Mouse (Mus musculus) forelimb bud, embryonic 11.5 days (tissue): Measurements from ENCODE around the gene Colec11.
A peak's percentile ranks its signal among the peaks of the same experiment; 100 is the strongest.

Experiments
- DNase-seq: peaks from one replicate; pipeline ENCODE4 v3.0.0-alpha.2; 2012; ENCODE audit warnings: low read depth, low spot score

Gene Colec11

DNA sequence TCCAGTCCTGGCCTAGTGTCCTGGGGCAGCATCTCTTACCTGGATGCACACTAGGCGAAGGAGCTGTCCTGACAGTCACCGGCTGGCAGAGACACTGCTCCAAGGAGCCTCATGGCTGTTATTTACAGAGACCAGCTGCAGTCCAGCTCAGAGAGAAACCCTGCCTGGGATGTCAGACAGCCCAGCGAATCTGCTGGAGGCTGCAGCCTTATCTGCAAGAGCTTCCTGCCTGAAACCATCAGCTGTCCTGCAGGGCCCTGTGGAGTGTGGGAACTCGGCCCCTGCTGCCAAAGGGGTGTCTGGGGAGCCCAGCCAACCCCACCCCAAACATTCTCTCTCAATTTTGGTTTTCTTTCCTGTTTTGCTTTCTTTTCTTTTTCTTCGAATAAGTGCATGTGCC is at the start of gene Colec11:
TSS of gene Colec11 (minus strand) at position 183 of the 400 bp plus-strand sequence.
- no peak for DNase-seq

DNA sequence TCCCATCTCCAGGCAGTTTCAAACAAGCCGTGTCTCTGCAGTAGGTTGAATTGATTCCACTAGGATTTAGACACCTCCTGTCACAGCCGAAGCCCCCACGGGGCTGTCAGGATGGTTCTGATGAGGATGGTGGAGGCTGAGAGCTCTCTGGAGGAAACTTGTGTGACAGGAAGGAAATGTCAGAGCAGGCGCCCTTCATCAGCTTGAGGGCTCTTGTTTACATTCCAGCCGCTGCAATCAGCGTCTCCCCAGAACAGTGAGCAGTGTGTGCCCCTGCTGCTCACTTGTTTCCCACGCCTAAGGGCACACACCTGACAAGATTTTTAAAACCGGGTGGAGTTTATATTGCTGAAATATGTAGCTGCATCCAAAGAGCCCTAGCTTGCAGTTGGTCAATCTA is 44.1 kb upstream of the Colec11 start:
- DNase-seq, result no peak

DNA sequence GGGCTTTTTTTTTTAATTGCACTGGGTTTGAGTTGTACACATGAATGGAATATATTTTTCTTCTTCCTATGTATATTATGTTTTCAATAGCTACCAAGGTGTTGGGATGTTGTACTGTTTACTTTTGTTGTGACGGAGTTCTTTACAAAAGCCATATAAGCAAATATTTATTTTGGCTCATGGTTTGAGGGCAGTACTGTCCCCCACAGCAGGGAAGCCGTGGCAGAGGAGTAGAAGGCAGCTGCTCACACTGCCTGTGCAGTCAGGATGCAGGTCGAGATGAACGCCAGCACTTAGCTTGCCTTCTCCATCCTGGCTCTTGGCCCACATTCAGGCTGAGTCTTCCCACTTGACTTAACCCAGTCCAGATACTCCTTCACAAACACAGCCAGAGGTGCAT is 43.6 kb upstream of the Colec11 start:
- DNase-seq, result no peak

DNA sequence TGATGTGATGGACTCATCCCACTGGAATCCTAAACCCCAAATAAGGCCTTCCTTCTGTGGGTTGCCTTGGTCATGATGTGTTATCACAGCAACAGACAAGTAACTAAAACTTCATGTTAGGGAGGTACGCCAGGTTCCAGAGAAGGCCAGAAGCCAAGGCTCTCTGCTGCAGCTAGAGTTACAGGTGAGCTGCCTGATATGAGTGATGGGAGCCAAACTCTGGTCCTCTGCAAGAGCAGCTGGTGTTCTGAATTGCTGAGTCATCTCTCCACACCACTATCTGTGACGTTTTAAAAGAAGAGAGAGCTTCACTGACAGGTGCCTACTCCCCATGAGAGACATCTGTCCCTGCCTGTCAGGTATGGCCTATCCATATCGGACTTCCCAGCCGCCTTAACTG is 39.5 kb upstream of the Colec11 start:
- no peak for DNase-seq

DNA sequence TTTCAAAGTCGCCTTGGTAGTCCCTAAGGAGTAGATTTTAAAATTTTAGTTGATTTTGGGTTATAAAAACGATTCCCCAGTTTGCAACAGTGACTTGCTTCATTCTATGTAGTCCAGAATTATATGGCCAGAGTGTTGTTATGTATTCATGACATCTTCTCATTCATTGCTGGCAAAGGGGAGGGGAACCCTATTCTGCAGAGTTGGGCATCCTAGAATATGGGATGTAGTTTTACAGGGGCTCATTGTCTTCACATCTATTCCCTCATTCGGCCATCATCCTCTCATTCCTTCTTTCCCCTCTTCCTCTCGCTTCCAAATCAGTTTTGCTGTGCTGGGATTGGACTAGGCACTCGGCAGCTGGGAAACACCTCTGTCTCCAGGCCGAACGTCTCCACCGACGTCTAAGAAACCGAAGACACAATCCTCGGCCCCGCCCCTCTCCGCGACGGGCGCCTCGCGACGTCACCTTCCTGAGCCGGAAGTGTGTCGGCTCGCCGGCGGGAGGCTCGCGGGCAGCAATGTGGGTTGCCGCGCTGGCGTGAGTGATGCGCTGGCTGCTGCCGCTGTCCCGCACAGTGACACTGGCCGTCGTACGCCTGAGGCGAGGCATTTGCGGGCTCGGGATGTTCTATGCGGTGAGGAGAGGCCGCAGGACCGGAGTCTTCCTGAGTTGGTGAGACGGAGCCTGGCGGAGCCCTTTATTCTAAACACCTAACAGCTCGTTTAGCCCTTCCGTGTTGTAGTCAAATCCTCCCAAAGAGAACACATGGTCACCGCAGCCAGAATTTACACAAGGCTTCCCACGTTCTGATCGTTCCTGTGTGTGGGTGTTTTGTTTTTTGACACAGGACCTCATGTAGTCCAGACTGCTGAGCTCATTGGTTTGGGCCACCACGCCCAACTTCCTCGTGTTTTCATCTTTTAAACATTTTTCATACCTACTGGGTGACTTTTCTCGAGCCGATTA is 26.2 kb upstream of the Colec11 start, which contains the start of gene Rnaseh1:
TSS of gene Rnaseh1 (plus strand) at position 462 of the 970 bp plus-strand sequence.
- peak; percentile 82 for DNase-seq

DNA sequence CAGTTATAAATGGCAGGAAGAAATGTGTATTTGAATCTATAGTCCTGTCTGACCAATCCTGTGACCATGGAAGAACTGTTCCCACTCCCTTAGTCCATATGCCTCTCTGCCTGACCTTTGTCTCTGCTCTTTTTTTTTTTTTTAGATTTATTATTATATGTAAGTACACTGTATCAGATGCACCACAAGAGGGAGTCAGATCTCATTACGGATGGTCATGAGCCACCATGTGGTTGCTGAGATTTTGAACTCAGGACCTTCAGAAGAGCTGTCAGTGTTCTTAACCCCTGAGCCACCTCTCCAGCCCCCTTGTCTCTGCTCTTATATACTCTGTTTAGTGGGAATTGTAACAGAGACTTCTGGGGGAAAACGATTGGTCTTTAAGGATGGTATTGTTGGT is 15.6 kb upstream of the Colec11 start:
- DNase-seq, result no peak

DNA sequence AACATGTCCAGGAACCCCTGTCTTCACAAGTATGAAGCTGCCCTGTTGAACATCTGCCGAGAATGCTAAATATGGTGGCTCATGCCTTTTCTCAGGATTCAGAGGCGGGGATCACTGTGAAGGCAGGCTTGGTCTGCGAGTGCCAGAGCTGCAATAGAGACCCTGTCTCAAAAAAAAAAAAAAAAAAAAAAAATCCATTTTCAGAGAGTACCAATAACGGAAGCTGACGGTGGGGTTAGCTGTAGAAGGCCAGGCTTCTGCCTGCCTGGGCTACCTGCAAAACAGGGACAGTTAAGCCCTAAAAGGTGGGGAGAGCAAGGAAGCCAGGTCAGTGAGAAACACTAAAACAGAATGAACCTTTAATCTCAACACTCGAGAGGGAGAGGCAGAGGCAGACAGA is 13.4 kb upstream of the Colec11 start:
- DNase-seq, result no peak

DNA sequence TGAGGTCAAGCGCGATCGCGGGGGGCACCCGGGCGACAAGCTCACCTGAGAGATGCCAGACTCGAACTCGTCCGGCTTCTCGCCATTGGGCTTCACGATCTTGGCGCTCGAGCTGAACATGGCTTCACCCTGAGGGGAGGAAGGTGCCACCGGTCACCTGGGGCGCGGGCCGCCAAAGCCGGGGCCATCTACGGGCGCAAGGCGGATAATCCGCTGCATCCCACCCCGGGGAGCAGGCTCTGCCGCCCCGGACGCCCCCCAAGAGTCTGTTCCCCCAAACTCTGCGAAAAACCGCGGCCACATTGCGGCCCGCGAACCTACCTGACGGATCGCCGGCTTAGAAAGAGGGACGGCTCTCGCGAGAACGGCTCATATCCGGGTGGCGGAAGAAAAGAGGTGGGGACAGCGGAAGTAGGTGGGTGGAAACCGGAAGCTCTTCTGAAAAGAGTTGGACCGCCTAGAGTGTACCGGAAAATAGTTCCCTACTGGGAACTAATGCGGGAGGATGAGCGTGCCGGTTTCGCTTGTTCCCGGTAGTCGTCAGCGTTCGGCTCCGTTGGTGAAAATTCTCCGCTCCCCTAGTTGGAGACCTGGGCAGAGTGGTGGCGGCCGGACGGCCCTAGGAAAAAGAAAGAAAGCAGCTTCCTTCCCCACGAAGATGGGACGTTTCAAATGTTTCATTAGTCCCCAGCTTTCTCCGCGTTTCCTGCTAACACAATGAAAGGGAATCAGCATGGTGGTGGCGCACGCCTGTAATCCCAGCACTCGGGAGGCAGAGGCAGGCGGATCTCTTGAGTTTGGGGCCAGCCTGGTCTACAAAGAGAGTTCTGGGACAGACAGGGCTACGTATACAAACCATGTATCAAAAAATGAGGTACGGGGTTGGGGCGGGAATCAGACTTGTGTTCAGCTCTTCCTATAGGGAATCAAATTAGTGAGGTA is 12.6 kb upstream of the Colec11 start, which contains the start of gene Rps7:
TSS of gene Rps7 (minus strand) at position 419 of the 942 bp plus-strand sequence.
- DNase-seq, result peak; percentile 96

DNA sequence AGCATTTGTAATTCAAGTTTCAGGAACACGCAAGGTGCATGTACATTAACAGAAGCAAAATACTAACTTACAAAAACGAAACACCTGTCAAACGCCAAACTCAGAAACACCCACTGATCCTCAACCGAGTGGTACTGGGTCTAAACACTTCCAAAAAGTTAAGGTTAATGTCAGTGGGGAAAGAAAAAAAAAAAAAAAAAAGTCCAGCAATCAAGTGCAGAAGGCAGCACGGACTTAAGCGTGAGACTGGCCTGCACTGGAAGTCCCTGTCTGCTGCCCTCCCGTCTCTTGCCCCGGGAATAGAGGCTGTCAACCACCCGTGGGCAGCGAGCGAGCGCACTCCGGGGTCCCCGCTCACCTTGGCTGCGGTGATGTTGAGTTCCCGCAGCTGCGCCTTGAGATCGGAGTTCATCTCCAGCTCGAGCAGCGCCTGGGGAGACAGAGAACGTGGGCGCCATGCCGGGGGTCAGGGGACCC is 11.9 kb upstream of the Colec11 start:
- DNase-seq, result no peak

DNA sequence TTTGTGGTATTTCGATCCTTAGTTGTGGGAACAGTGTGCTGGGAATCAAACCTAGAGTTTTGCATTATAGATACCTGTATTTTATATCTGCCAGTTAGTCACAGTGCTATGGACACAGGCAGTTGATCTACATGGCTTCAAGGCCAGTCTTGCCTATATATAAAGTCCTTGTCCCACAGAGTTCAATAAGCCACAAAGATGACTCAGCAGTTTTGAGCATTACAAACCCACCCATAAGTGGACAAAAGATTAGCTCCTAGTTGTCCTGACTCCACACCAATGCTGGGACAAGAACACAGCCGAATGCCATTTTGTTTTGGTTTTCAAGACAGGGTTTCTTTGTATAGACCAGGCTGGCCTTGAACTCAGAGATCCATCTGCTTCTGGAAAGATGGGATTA is 5.3 kb upstream of the Colec11 start:
- no peak for DNase-seq

DNA sequence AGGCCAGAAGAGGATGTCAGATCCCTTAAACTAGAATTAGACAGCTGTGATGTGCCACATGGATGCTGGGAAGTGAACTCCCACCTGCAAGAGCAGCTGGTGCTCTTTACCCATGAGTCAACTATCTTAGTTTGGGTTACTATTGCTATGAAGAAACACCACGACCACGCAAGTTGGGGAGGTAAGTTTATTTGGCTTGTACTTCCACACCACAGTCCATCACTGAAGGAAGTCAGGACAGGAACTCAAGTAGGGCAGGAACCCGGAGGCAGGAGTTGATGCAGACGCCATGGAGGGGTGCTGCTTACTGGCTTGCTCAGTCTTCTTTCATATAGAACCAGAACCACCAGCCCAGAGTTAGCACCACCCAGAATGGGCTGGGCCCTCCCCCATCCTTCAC is 3.9 kb upstream of the Colec11 start:
- no peak for DNase-seq

DNA sequence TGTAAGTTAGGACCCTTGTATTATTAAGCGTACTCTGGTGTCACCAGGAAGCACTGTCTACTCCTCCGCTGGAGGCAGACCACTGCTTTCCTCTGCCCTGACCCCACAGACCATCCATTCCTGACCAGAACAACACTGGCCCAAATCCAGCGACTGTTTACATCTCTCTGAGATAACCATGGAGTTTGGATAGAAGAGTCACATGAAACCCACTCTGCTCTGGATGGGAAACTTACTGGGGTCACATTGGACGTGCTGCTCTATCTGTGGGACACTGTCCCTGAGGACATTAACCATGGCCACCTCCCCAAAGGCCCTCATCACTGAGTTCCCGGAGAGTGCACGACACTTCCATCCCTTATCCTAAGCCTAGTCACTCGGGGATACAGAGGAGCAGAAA is 2.2 kb upstream of the Colec11 start:
- DNase-seq, result no peak

DNA sequence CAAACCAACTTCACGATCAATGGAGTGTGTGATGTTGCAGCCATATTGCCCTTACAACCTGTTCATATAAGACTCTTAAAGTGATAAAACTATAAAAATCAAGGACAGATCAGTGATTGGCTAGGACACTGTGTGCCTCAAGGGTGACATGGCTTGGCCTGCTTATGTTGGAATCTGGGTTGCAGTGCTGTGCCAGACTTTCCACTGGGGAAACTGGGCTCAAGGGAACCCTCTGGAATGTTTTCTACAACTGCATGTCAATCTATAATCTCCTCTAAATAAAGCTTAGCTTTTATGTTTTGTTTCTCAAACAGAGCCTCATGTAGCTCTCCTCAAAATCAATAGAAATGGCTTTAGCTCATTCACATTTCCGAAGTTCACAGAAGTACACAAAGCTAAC is 1.1 kb upstream of the Colec11 start:
- no peak for DNase-seq

DNA sequence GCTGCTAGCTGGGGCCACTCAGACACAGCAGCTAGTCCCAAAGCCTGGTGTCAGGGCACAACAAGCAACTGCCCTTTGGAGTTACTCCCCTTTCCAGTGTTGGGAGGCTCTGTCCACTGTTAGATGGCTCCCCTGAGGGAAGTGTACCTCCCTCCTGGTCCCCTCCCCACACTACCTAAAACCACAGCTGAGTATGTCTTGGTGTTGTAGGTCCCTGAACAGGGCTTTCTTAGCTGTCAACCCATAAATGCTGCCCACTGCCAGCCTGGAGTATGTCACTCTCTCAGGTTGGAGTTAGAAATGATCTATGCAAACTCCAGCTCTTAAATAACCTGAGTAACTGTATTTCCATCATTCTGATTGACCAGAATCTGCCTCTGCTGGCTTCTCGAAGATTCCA is 536 bp downstream of the Colec11 start:
- no peak for DNase-seq

DNA sequence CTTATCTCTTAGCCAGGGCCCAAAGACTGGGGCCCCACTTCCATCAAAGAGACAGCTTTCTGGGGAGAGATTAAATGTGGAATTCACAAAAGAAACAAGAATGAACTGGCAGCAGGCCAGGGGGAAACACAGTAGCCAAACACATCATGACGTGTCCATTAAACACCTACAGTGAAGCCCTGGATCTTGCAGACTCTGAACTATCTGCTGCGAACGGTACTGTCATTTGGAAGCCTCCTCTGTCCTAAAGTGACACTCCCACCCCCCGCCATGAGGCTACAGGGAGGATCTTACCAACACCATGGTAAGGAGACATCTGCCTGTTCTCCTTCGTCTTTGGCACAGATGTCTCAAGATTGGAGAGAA is 1.0 kb downstream of the Colec11 start:
- no peak for DNase-seq

DNA sequence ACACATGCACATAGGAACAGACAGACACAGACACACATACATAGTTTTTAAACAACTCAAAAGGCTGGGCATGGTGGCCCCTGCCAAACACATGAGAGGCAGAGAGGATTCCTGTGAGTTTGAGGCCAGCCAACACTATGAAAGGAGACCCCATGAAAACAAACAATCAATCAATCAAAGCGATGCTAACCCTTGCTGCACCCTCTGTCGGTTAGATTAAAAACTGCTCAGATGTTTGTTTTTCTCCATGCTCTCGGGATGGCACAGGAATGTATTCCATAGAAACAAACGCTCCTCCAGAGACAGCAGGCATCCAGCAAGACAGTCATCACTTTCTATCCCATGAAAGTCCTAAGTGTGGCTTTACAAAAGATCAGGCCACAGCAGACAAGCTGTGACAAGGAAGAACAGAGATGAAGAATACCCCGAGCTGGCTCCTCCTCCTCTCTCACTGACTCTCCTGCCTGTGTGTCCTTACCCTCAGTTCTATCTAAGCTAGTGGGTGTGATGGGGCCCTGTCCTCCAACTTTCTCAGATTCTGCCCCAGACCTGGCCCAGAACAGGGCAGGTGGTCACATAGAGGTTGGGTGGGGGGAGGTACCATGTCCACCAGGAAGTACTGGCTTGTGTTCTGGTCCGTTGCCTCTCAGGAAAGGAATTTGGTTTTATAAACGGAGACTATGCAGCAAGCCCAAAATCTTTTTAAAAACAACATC is 1.6 kb downstream of the Colec11 start:
- DNase-seq, result no peak

DNA sequence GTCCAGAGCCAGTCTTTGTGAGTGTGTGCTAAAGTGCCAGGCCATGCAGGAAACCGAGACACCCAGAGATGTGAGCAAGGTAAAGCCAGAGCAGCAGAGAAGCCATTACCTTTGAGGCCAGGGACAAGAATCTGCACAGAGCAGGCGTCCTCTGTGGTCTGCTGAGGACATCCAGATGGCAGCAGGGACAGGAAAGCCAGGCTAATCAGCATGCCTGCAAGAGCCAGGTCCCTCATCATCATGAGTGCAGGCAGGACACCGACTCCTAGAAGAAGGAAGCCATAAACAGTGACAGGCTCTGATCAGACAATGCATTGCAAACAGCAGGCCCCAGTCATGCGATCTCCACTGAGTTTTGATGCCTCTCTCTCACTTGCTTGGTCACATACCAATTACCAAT is 5.9 kb downstream of the Colec11 start:
- DNase-seq, result no peak

DNA sequence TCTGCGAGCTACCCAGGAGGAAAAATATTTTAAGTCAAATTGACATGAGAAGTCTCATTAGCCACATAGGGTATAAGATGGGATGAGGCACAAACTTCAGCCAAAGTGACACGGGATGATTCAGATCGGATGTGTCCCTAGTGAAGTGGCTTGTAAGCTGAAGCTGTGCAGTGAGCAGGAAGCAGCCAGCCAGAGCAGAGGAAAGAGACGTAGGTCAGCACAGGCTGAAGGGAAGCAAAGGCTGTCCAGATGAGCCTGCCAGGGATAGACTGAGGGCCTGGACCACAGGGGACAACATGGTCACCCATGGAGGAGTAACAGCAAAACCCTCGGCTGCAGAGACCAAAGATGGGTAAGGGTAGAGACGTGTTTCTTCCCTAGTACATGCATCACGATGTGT is 8.8 kb downstream of the Colec11 start:
- DNase-seq, result no peak

DNA sequence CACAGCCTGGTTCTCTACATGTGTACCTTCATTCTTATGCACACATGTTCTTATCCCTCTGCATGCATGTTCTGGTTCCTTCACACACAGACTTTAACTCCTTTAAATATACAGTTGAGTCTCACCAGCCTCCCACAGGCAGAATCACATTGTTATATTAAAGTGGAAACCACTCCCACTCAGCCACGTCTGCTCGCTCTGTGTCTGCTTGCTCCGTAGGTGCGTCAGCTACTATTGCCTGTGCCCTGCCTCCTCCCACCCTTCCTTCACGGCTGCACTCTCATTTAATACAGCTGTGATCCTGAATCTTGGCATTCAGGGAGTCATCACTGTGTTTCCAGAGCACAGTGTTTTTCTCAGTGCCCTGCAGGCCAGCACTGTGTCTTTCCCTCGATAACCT is 10.8 kb downstream of the Colec11 start:
- no peak for DNase-seq

DNA sequence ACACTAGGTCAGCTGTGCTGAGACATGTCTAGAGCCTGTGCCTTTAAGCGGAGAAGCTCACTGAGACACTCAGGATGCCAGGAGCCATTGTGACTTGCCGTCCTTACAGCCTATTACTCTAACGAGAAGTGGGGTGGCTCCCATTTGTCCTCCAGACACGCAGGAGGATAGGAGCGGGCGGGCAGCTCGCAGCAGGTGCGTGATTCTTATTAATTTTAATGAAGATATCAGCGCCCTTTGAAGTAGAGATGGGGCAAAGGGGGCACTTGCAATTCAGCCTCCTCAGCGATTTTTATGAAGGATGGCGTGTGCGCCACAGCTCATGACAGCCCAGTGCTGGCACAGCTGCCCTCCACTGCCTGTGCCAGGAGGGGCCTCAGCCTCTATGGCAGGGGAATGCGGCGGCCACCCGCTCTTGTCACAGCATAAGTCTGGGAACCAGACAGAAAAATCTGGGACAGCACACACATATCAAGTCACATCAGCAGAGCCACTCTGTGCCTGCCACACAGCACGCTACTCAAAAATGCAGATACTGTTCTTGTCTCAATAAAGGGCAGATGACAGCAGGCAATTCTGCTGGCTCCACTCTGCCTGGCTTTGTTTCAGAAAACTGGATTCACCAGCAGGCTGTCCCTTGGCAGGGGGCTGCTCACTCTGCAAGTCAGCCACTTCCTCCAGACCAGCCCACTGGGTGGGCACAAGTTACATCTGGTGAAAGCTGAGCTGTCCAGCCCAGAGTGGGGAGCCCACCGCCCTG is 15.5 kb downstream of the Colec11 start:
- DNase-seq, result no peak

DNA sequence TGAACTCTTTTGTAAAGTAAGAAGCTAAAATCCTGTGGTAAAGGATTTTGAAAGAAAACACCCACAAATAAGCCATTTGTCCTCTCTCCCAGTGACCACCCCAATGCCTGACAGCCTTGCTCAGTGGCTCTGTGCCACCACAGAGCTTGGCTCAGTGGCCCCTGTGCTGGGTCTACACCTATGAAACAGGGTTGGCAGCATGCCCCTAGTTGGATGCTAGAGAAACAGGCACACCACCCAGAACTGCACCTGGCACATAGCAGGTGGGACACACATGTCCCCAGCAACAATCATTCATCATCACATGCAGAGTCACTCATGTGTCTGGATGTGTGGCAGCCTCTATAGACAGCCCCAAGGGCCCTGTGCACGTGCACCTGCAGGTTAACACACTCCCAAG is 19.7 kb downstream of the Colec11 start:
- no peak for DNase-seq
